Mouse (Mus musculus) CH12.LX (cell line): ENCODE data around the gene Mgll. TPM values are rescaled to one million over a fixed set of nuclear protein-coding genes. Genes with fewer than 3 reads are reported as not detected.
A peak's percentile ranks its signal among the peaks of the same experiment; 100 is the strongest.

Experiments
- DNase-seq: peaks from one replicate; pipeline ENCODE4 v3.0.0-alpha.2; 2013; ENCODE audit errors: extremely low read depth
- H3K27ac ChIP-seq: 2 replicates; pipeline ENCODE4 v1.5.1; 2012; ENCODE audit warnings: low read depth, mild to moderate bottlenecking, control low read depth, moderate library complexity; ENCODE audit not compliant: insufficient read depth
- H3K27me3 ChIP-seq: replicated peaks from 2 replicates; pipeline ENCODE3; 2012; ENCODE audit warnings: inconsistent platforms
- H3K36me3 ChIP-seq, 2 experiments: replicated peaks in 1 of 2; 2 replicates each; pipeline versions ENCODE3 to v1.6.1; 2012; ENCODE audit warnings: inconsistent platforms in 1 of 2, low read length in 1 of 2, mild to moderate bottlenecking in 1 of 2, mixed read lengths in 1 of 2, moderate library complexity in 1 of 2; ENCODE audit not compliant: control insufficient read depth in 1 of 2, insufficient read depth in 1 of 2
- H3K4me1 ChIP-seq, 2 experiments: 2 replicates each; pipeline ENCODE4 v1.6.1; 2012; ENCODE audit warnings: inconsistent platforms in 1 of 2, moderate library complexity in 1 of 2; ENCODE audit not compliant: insufficient read depth in 2 of 2, control insufficient read depth in 1 of 2
- H3K4me2 ChIP-seq: 2 replicates; pipeline ENCODE4 v1.6.1; 2012; ENCODE audit warnings: low read depth, mild to moderate bottlenecking, control low read depth; ENCODE audit not compliant: poor library complexity, insufficient read depth, severe bottlenecking
- H3K4me3 ChIP-seq, 3 experiments: fragments of 150-350 bp in 1 of 3; sonication (generic) in 1 of 3; replicated peaks in 1 of 3; 2 replicates each; pipeline versions ENCODE3 to v1.5.1; 2011 to 2012; ENCODE audit warnings: low read depth in 2 of 3, low read length in 2 of 3, mild to moderate bottlenecking in 2 of 3, moderate library complexity in 2 of 3, control low read depth in 1 of 3, improper control_type of control experiment in 1 of 3, inconsistent platforms in 1 of 3, mixed read lengths in 1 of 3; ENCODE audit not compliant: poor library complexity in 1 of 3
- H3K79me2 ChIP-seq: replicated peaks from 2 replicates; pipeline ENCODE4 v1.6.1; 2012; ENCODE audit warnings: mild to moderate bottlenecking, moderate library complexity; ENCODE audit not compliant: control insufficient read depth, poor library complexity, insufficient read depth, severe bottlenecking; ENCODE audit errors: extremely low read depth
- H3K9ac ChIP-seq: 2 replicates; pipeline ENCODE4 v1.6.1; 2012; ENCODE audit warnings: low read depth, mild to moderate bottlenecking, control low read depth, moderate library complexity; ENCODE audit not compliant: insufficient read depth
- H3K9me3 ChIP-seq: replicated peaks from 2 replicates; pipeline ENCODE3; 2012; ENCODE audit warnings: low read length, inconsistent platforms, mixed read lengths
- BHLHE40 ChIP-seq: IDR thresholded peaks from 2 replicates; pipeline ENCODE4 v1.6.1; 2011; ENCODE audit warnings: mild to moderate bottlenecking, low read depth, low read length, improper control_type of control experiment
- CHD1 ChIP-seq: IDR thresholded peaks from 2 replicates; pipeline ENCODE4 v1.6.1; 2012; ENCODE audit warnings: low read depth, low read length, improper control_type of control experiment, inconsistent platforms
- EP300 ChIP-seq: IDR thresholded peaks from 2 replicates; pipeline ENCODE4 v1.6.1; 2011; ENCODE audit warnings: low read length, improper control_type of control experiment
- ETS1 ChIP-seq: conservative IDR thresholded peaks from 2 replicates; pipeline ENCODE4 v1.6.1; 2012; ENCODE audit warnings: low read depth, mild to moderate bottlenecking, inconsistent platforms, low read length, improper control_type of control experiment, moderate library complexity
- GABPA ChIP-seq: IDR thresholded peaks from 2 replicates; pipeline ENCODE4 v1.6.1; 2012; ENCODE audit warnings: low read depth, low read length, improper control_type of control experiment, inconsistent platforms; ENCODE audit not compliant: insufficient replicate concordance
- IRF4 ChIP-seq: IDR thresholded peaks from 2 replicates; pipeline ENCODE4 v1.6.1; 2014; ENCODE audit warnings: low read depth, mild to moderate bottlenecking, inconsistent platforms, low read length, improper control_type of control experiment
- JUN ChIP-seq: IDR thresholded peaks from 2 replicates; pipeline ENCODE4 v1.6.1; 2011; ENCODE audit warnings: low read depth, mild to moderate bottlenecking, low read length, improper control_type of control experiment, moderate library complexity; ENCODE audit not compliant: insufficient read depth
- KAT2A ChIP-seq: IDR thresholded peaks from 2 replicates; pipeline ENCODE4 v1.6.1; 2012; ENCODE audit warnings: low read length, improper control_type of control experiment, inconsistent platforms; ENCODE audit not compliant: insufficient replicate concordance
- MAFK ChIP-seq: IDR thresholded peaks from 2 replicates; pipeline ENCODE4 v1.6.1; 2011; ENCODE audit warnings: low read length, improper control_type of control experiment; ENCODE audit not compliant: insufficient replicate concordance
- MAX ChIP-seq: IDR thresholded peaks from 2 replicates; pipeline ENCODE4 v1.6.1; 2011; ENCODE audit warnings: low read length, improper control_type of control experiment
- MAZ ChIP-seq: IDR thresholded peaks from 2 replicates; pipeline ENCODE4 v1.6.1; 2012; ENCODE audit warnings: low read depth, mild to moderate bottlenecking, inconsistent platforms, low read length, improper control_type of control experiment, moderate library complexity
- MXI1 ChIP-seq: IDR thresholded peaks from 2 replicates; pipeline ENCODE4 v1.6.1; 2011; ENCODE audit warnings: mild to moderate bottlenecking, low read depth, low read length, improper control_type of control experiment
- MYC ChIP-seq: IDR thresholded peaks from 2 replicates; pipeline ENCODE4 v1.6.1; 2011; ENCODE audit warnings: low read depth, mild to moderate bottlenecking, improper control_type of control experiment, low read length
- PAX5 ChIP-seq: IDR thresholded peaks from 2 replicates; pipeline ENCODE4 v1.6.1; 2012; ENCODE audit warnings: low read length, inconsistent platforms, mixed read lengths
- POLR2AphosphoS2 ChIP-seq: IDR thresholded peaks from 2 replicates; pipeline ENCODE4 v1.6.1; 2011; ENCODE audit warnings: low read depth, low read length, improper control_type of control experiment
- RAD21 ChIP-seq: IDR thresholded peaks from 2 replicates; pipeline ENCODE4 v1.6.1; 2011; ENCODE audit warnings: low read depth, mild to moderate bottlenecking, low read length, improper control_type of control experiment, moderate library complexity
- SIN3A ChIP-seq: IDR thresholded peaks from 2 replicates; pipeline ENCODE4 v1.6.1; 2012; ENCODE audit warnings: low read length, improper control_type of control experiment, inconsistent platforms
- TBP ChIP-seq: conservative IDR thresholded peaks from 2 replicates; pipeline ENCODE4 v1.6.1; 2011; ENCODE audit warnings: low read depth, low read length, improper control_type of control experiment
- TCF12 ChIP-seq: IDR thresholded peaks from 2 replicates; pipeline ENCODE4 v1.6.1; 2014; ENCODE audit warnings: low read depth, mild to moderate bottlenecking, inconsistent platforms, low read length, improper control_type of control experiment
- USF1 ChIP-seq: IDR thresholded peaks from 2 replicates; pipeline ENCODE4 v1.6.1; 2014; ENCODE audit warnings: low read depth, mild to moderate bottlenecking, inconsistent platforms, low read length, improper control_type of control experiment
- dilution Hi-C: fragments of 300-500 bp; cut with MboI; formaldehyde crosslinking; loops from 2 replicates; pipeline ENCODE4 v1.14.3; 2020; ENCODE audit warnings: low sequenced_read_pairs; ENCODE audit not compliant: extremely low pct_unique_long_range_greater_than_20kb, extremely low pct_ligation_motif_present
- in situ Hi-C: fragments of 300-500 bp; cut with MboI; formaldehyde crosslinking; loops from 3 replicates; pipeline ENCODE4 v1.14.3; 2019; ENCODE audit warnings: low sequenced_read_pairs, low pct_ligation_motif_present, low pct_unique_long_range_greater_than_20kb, mixed read lengths
- polyA plus RNA-seq: library from polyadenylated mRNA; unstranded; fragments of >175 nt; gene quantifications from 2 replicates; pipeline ENCODE4 v1.2.1, GENCODE M21; 2012; ENCODE audit warnings: low read depth; ENCODE audit not compliant: insufficient read length
- total RNA-seq, 2 experiments: library from RNA; depleted of rRNA; stranded (reverse); fragments of 300-350 nt in 1 of 2; fragments of >200 nt in 1 of 2; gene quantifications; 2 replicates each; pipeline ENCODE4 v1.2.3; 2012 to 2014

Mgll gene
- total and polyA plus RNA-seq, 3 experiments: 60.8 to 81.1 (median 76.5) TPM

DNA sequence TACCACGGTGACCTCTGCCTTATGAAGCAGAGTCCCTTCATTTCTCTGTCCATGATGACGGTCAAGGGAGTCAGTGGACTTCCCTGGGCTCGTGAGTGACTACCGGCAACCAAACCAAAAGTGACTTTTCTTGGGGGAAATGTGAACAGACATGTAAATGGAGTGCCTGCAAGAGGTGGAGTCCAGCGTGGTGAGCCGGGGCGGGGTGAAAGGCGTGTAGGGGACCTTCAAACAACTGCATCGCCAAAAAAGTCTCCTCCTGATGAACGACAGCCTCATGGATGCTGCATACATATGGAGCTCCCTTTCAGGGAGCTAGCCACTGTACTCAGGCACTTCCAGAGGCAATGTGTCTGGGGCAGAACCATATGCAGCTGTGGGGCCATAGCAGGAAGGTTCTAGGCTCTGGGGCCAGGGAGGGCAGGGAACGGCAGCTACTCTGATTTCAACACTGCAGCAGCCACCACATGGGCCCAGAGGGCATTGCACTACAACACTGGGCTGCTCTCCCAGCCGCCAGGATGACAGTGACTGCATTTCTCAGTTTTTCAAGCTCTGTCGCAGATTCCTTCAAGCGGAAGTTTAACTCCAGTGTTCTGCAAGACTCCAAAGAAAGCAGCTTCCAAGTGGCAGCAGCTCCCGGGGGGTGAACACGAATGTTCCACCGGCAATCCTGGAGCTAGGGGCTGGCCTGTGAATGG, 36.9 kb downstream of the Mgll start:
- no peaks in the 10 kb centered on the region for H3K9me3 ChIP-seq
- TF ChIP-seq TCF12 (no peak), JUN (no peak), MAZ (no peak), ETS1 (no peak), MAFK (no peak), PAX5 (no peak), EP300 (no peak), TBP (no peak), USF1 (no peak), CHD1 (0 out of 2 replicates have a peak, but pooled peaks have one; percentile 20), MXI1 (peak; percentile 25; the same call in 1 of the 2 replicates), MAX (no peak), IRF4 (no peak), GABPA (no peak), SIN3A (peak; percentile 11; the same call in 1 of the 2 replicates), KAT2A (no peak), MYC (no peak), POLR2AphosphoS2 (no peak), BHLHE40 (peak; percentile 63), RAD21 (peak; percentile 4)
- TF ChIP-seq, all 38 proteins: peak for 5
- in situ Hi-C loops (no loop called here), dilution Hi-C loops (no loop called here)
- H3K27ac ChIP-seq: peak overlapping the region; percentile 61
- DNase-seq: no peak
- H3K27me3 ChIP-seq: no peaks in the 10 kb centered on the region
- no peak overlapping the region for H3K9ac ChIP-seq
- H3K79me2 ChIP-seq: peaks cover 66% of the 10 kb centered on the region
- H3K4me1 ChIP-seq: peaks cover 47 to 78% of the 10 kb centered on the region in 2 experiments
- H3K4me3 ChIP-seq: no peak overlapping the region
- peak overlapping the region; percentile 18 for H3K4me2 ChIP-seq
- H3K36me3 ChIP-seq: peaks cover 42 to 90% of the 10 kb centered on the region in 2 experiments
